Mouse (Mus musculus) erythroblast, embryonic 14.5 days (primary cell): ENCODE results near the gene Fastkd1.
"Not testable (repeated sequence)": the region's sequence is repeated elsewhere in the genome, so short reads cannot be mapped to it uniquely, and the experiment has no call there.

Experiments
- GATA1 ChIP-seq: IDR thresholded peaks from 2 replicates; pipeline ENCODE4 v1.6.1; 2012; ENCODE audit warnings: low read length, inconsistent platforms, mixed read lengths
- TAL1 ChIP-seq: IDR thresholded peaks from 3 replicates; pipeline ENCODE4 v1.6.1; 2012; ENCODE audit warnings: low read length, inconsistent platforms, mixed read lengths

DNA sequence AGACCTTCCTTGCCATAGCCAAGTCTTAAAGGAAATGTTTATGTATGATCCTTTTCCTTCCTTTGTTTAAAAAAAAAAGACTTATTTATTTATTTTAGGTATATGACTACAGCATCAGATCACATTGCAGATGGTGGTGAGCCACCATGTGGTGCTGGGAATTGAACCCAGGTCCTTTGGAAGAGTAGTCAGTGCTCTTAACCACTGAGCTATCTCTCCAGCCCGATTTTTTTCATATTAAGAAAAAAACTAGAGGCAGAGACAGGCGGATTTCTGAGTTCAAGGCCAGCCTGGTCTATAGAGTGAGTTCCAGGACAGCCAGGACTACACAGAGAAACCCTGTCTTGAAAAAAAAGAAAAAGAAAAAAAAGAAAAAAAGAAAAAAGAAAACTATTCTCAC lies 36.1 kb downstream of the Fastkd1 start:
- not testable (repeated sequence) for TF ChIP-seq GATA1, TAL1
